Mouse (Mus musculus): ENCODE results near the gene Shb.
A peak's percentile ranks its signal among the peaks of the same experiment; 100 is the strongest.

DNA sequence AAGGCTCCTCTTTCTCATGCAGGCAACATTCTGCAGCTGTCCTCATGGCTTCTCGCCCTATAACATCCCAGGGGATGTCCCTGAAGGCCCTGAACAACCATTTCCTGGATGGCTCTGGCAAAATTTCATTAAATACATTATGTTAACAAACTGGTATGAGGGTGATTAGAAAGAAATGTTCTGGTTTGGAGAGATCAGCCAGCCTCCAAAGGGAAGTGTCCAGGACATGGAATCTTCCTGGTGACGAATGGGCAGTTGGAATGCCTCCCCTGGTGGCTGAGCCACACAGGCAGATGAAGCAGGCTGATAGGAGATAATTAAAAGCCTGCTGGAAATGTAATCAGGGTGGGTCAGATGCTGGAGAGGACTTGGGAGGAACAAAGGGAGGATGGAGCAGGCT is 96.4 kb downstream of the Shb start:
- TF ChIP-seq CTCF (IDR thresholded peaks at IDR 0.05; ENCODE audit: low read depth) (peak; percentile 35), EP300 (IDR thresholded peaks at IDR 0.05; ENCODE audit: low read depth) (no peak; the same call in 1 of the 2 replicates)

Measured in heart, postnatal 0 days (tissue).